Mouse (Mus musculus): ENCODE results near the gene Thrb.

The Thrb gene

DNA sequence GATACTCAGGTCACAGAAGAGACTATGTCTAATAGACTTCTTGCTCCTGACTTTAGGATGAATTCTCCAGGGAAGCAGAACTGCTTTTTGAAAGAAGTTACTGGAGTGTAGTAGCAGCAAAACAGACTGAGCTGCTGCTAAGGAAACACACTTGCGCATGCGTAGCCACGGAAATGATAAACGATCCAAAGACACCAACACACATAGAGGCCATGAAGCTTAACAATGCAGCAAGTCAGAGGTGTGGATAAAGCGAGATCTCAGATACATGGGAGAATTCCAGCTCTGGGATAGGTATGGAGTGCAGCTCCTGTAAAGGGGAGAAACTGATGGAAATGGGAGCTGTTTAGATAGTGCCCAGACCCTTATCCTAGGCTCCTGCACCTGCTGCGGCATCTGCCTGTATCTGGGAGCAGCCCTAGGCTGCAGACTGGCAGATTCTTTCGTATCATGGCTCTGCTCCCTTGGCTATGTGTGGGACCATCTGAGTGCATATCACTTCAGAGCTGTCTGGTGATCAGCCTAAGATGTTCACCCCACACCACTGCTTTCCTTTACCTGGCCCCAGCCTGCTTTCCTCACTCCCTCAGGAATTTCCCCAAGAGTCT, 53.3 kb downstream of the Thrb start:
- in situ Hi-C loops (cut with MboI, MseI): no loop called here

DNA sequence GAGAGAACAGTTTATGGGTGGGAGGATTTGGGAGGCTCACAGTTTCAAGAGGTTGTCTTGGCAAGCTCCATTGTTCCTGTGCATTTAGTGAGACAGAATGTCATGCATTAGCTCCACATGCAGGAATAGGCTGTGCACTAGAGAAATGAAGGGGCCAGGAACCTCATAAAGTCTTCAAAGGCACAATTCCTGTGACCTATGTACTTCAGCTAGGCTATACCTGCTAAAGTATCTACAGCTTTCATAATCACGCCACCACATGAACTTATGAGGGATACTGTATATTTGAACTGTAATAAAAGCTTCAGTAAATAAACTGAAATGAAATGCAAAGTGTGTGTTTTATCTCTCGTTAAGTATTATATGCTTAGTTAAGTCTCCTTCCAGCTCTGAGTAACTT, 59.4 kb downstream of the Thrb start:
- in situ Hi-C loops (cut with MboI, MseI): no loop called here

GRCm38 (mm10) chr14:17722824-17723445, 62.9 kb downstream of the Thrb start:
- in situ Hi-C loops (cut with MboI, MseI): no loop called here

DNA sequence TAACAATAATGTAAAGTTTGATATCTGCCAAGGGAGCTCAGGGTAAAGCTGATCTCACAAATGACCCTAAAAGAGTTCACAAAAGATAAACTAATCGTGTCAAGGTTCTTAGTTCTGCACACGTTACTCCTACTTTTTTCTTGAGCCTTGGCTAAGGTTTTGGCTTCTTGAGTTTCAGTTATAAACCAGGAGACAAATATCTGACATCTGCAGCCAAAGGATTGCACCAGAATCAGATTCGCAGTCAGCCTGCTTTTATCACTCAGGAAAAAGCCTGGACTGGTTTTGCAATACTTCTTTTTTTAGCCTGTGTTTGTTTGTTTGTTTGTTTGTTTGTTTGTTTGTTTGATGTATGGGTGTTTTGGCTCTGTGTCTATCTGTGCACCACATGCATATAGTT, 64.5 kb downstream of the Thrb start:
- in situ Hi-C loops (cut with MboI, MseI): no loop called here

DNA sequence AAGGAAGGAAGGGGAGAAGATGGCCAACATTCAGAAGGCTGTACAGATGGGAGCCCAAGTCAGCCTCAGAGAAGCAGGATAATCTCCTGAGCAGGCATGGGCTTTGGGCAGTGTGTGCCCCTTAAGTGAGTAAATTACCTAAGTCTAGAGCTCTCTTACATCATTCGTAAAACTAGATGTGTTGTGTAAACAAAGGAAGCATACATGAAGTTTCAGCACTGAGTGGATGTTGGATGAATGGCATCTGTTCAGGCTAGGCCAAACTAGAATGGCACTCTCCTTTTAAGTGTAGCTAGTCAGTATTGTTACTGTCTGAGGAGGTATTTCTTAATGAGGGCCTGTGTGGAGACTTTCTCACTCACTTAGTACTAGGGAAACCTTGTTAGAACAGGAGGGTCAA, 66.8 kb downstream of the Thrb start:
- in situ Hi-C loops (cut with MboI, MseI): no loop called here

DNA sequence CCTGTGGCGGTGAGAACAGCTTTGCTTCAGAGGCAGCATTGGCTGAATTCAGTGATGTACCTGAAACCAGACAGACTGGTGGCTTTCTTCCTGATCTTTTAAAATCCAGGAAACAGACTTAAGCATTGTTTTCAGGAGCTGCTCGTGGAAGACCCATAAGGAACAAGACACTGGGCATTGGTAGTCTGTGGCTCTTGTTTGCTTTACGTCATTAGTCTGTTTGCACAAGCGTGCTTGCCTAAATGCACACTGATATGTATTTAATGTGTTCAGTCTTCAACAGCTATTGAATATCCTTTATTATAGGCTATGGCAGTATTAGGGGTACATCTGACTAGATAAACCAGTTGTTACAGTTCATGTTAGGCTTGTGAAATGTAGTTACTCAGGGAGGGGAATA, 67.8 kb downstream of the Thrb start:
- in situ Hi-C loops (cut with MboI, MseI): no loop called here

- in situ Hi-C loops (cut with MboI, MseI): no loop called here
Observed at GRCm38 (mm10) chr14:17728889-17729288, 68.8 kb downstream of the Thrb start.

- in situ Hi-C loops (cut with MboI, MseI): no loop called here
Observed at GRCm38 (mm10) chr14:17731020-17731419, 71.0 kb downstream of the Thrb start.

GRCm38 (mm10) chr14:17733077-17733778, 73.2 kb downstream of the Thrb start:
- in situ Hi-C loops (cut with MboI, MseI): no loop called here

DNA sequence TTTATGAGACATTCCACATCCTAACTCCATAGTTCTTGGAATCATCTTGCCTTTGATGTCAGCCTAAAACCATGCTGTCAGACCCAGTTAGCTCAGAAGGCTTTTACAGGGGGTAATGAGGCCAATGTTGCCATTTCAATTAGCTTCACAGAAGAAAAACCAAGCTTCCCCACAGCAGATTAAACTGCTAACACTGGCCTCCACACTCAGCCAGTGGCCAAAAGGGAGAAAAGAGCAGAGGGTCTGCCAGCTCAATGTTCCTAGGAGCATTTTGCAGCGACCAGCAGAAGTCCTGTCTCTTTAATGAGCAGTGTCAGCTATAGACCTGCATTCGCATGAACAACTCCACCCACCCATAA, 73.7 kb downstream of the Thrb start:
- in situ Hi-C loops (cut with MboI, MseI): no loop called here

DNA sequence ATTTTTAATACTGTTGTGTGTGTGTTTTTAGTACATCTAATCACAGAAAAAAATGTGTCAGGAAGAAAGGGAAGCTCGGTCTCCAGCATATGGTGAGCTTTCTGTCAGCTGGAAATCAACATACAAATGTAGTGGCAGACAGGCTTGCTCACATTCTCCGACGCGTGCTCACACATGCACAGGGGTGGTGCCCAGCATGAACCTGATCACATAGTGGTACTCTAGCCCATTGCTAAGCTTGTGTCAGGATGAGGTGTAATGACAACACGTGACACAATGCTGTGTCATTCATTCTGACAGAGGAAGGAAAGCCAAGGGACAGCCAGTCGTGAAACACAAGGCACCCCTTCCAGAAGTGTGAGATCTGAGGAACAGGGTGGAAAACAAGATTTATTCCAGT, 75.4 kb downstream of the Thrb start:
- in situ Hi-C loops (cut with MboI, MseI): no loop called here

- in situ Hi-C loops (cut with MboI, MseI): no loop called here
Observed at GRCm38 (mm10) chr14:17740903-17741302, 80.8 kb downstream of the Thrb start.

DNA sequence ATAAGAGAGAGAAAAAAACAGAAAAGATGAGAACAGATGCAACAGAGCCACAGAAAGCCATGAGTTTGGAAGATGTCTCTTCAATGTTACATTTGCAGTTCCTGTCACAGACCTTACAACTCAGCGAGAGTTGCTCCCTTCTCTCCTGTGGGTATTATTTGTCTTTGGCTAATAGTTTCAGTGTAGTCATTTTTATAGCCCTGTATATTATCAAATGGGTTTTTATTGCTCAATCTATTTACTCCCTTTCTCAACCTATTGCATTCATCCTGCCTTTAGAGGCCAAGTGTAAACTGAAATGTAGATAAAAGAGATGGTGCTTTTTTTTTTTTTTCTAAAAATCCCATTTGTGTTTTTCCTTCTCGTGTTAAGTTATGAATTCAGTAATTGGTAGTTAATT, 82.2 kb downstream of the Thrb start:
- in situ Hi-C loops (cut with MboI, MseI): no loop called here

DNA sequence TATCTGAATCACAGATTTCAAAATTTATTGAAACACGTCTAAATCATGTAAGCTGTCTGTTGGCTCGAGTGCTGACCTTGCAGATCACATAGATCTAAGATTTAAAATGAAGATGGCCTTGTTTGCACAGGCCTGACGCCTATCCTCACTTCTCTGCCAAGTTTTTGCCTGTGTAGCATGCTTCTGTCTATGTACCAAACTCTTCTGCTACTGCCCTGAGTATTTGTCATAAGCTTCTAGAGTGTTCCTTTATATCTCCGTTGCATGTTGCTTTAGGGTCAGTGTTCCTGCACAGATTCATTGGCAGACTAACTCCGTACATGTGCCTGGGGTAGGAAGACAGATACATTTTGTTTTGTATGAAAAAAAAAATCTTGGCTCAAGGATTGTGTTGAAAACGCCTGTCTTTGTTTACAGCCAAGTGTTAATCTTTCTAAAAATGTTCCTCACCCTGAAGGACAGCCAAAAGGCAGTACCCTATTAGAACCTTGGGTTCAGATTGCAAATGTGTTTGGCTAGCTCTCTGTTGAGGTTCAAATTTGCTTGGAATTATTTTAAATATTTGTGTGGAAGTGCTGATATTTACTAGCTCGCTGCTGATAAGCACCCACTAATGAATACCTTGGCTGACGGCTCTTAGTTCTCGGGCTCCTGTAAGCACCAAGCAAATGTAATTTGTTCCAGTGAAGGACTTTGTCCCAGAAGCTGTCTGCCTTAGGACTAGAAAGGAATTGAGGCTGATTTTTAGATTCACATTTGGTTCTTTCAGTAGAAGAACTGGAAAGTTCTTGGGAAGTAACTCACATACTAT, 83.0 kb downstream of the Thrb start:
- in situ Hi-C loops (cut with MboI, MseI): no loop called here

- in situ Hi-C loops (cut with MboI, MseI): no loop called here
Observed at GRCm38 (mm10) chr14:17743713-17744158, 83.7 kb downstream of the Thrb start.

DNA sequence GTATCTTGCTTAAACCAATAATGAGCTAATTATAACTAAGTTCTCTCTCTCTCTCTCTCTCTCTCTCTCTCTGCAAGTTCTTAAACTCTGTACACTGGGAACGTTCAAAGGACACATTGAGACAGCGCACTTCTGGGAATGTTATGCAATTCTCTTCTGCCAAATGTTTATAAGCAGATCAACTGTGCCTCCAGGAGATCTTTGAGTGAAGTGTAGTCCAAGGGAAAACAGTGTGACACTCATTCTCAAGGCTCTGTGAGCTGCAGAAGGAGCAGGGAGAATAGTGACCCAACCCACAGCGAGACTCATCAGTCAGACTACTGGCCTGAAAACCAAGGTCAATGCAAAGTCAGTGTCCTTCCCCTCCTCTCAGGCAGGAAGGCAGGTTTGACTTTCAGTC, 87.9 kb downstream of the Thrb start:
- in situ Hi-C loops (cut with MboI, MseI): no loop called here

GRCm38 (mm10) chr14:17748945-17749344, 88.9 kb downstream of the Thrb start:
- in situ Hi-C loops (cut with MboI, MseI): no loop called here

DNA sequence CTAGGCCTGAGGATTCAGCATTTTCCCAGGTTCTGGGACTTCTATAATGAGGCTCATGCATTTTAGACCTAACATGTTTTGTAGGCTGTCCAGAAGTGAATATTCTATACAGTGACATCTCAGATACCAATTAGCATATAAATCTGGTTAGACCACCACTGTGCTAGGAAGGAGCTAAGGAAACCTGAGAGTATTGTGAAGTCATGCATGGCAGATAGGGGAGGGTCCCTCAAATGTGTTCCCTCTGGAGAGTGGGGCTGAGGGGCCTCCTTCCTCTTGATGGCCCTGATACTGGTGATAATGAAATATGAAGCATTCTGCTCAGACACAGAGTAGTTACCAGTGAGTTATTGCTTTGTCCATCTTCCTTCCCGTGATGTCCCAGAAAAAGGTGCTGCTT, 91.8 kb downstream of the Thrb start:
- in situ Hi-C loops (cut with MboI, MseI): loop anchor here (10.0 kb wide), 1 partner anchor 1257 kb away; no protein-coding TSS in a partner anchor

GRCm38 (mm10) chr14:17753429-17753828, 93.4 kb downstream of the Thrb start:
- in situ Hi-C loops (cut with MboI, MseI): loop anchor here (10.0 kb wide), 1 partner anchor 1259 kb away; no protein-coding TSS in a partner anchor

- in situ Hi-C loops (cut with MboI, MseI): loop anchor here (10.0 kb wide), 1 partner anchor 1262 kb away; no protein-coding TSS in a partner anchor
Observed at GRCm38 (mm10) chr14:17756732-17757131, 96.7 kb downstream of the Thrb start.

GRCm38 (mm10) chr14:17767987-17768386, 107.9 kb downstream of the Thrb start:
- in situ Hi-C loops (cut with MboI, MseI): no loop called here

DNA sequence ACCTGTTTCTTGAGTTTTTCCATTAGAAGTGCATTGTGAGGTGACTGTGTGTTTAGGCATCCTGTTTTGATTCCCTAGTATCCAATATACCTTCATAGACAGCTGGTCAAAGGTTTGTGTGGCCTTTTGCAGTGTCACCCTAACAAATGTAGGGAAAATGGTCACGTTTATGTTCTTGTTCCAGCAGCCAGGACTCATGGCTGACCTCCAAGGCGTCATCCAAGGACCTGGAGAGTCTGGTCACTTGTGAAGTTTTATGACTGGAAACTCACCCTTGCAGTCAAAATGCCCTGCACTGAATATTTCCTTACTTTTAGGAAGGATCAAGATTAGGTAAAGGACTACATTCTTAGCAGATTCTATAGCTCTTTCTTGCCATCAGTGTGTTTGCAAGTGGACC, 114.3 kb downstream of the Thrb start:
- in situ Hi-C loops (cut with MboI, MseI): no loop called here
